In the genomic region with DNA sequence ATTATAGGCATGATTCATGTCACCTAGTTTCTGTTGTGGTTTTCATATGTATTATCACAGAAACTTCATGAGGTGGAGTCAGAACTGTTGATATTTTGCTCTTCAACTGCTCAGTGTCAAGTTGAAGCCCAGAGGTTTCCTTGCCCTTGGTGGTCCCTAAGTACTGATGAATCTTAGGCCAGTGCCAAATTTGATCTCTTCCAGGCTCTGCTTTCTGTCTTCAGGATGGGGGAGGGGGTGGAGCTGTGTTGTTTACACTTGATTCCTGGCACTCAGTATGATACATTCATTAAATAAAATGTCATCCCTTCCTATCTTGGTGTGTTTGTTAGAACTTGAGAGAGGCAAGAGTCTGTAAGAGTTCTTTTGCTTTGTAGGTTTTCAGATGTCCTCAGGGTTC, we compare ENCODE assay signal across 20 mouse cellular contexts. TPM values are rescaled to one million over a fixed set of nuclear protein-coding genes. Genes with fewer than 3 reads are reported as not detected.
DNase-seq lines count a peak whose midpoint lies in the region; ATAC-seq and TF ChIP-seq lines count a peak whose summit lies in the region.
"Had no signal": no experiment of that assay in that cellular context is flagged by ENCODE, and none has a peak within 500 bp of the region (broad histone marks: within the 10 kb centered on the region; RNA-seq: fewer than 3 reads in every experiment).

No protein-coding gene starts in this region.

- H3K27ac ChIP-seq in intestine, embryonic 16.5 days (ENCODE audit: low read length): peak overlapping the region; percentile 34; the same call in 1 of the 2 replicates
- no peak overlapping the region for H3K27ac ChIP-seq in intestine, embryonic 15.5 days
- peak overlapping the region; percentile 42 for H3K27ac ChIP-seq in lung, embryonic 14.5 days (ENCODE audit: low read depth)
- no peak overlapping the region for H3K27ac ChIP-seq in forebrain, embryonic 10.5 days
- H3K27ac ChIP-seq: embryonic facial prominence, embryonic 13.5 days; heart, embryonic 13.5 days had no signal

- peaks cover 8% of the 10 kb centered on the region for H3K36me3 ChIP-seq in intestine, embryonic 16.5 days (ENCODE audit: control insufficient read depth, insufficient read depth, low read length)
- H3K36me3 ChIP-seq in intestine, embryonic 15.5 days: peaks cover 3% of the 10 kb centered on the region; the same call in 1 of the 2 replicates
- peaks cover 35% of the 10 kb centered on the region for H3K36me3 ChIP-seq in lung, embryonic 14.5 days (ENCODE audit: insufficient read depth)
- H3K36me3 ChIP-seq in forebrain, embryonic 10.5 days (replicated peaks): peaks cover 48% of the 10 kb centered on the region

- H3K4me1 ChIP-seq in intestine, embryonic 16.5 days (ENCODE audit: control insufficient read depth, insufficient read depth, low read length): peaks cover 8% of the 10 kb centered on the region; the same call in 1 of the 2 replicates
- H3K4me1 ChIP-seq in intestine, embryonic 15.5 days (replicated peaks): peaks cover 10% of the 10 kb centered on the region
- H3K4me1 ChIP-seq in lung, embryonic 14.5 days (ENCODE audit: insufficient read depth): peaks cover 10% of the 10 kb centered on the region; the same call in 1 of the 2 replicates
- peaks cover 16% of the 10 kb centered on the region for H3K4me1 ChIP-seq in lung, adult 2 months (ENCODE audit: control insufficient read depth, insufficient read depth, low read length)
- H3K4me1 ChIP-seq in forebrain, embryonic 10.5 days: peaks cover 4% of the 10 kb centered on the region

- H3K4me3 ChIP-seq in intestine, embryonic 16.5 days (ENCODE audit: low read length): no peak overlapping the region
- no peak overlapping the region for H3K4me3 ChIP-seq in intestine, embryonic 15.5 days (replicated peaks)
- H3K4me3 ChIP-seq in lung, embryonic 14.5 days (ENCODE audit: low read depth, low read length): no peak overlapping the region
- H3K4me3 ChIP-seq in lung, adult 2 months (replicated peaks; ENCODE audit: extremely low read depth, low read depth, low read length): no peak overlapping the region
- no peak overlapping the region for H3K4me3 ChIP-seq in forebrain, embryonic 10.5 days
- H3K4me3 ChIP-seq: embryonic facial prominence, embryonic 13.5 days; forebrain, embryonic 13.5 days; heart, embryonic 13.5 days had no signal

- H3K9ac ChIP-seq in intestine, embryonic 16.5 days (ENCODE audit: low read depth, low read length): no peak overlapping the region
- H3K9ac ChIP-seq in intestine, embryonic 15.5 days: no peak overlapping the region
- no peak overlapping the region for H3K9ac ChIP-seq in lung, embryonic 14.5 days
- H3K9ac ChIP-seq: embryonic facial prominence, embryonic 13.5 days; forebrain, embryonic 13.5 days; forebrain, postnatal 0 days; heart, embryonic 13.5 days had no signal

- no peak for TF ChIP-seq POLR2A in lung, adult 2 months (IDR thresholded peaks at IDR 0.05; ENCODE audit: borderline replicate concordance, extremely low read depth, low read depth, low read length)

- no peaks in the 10 kb centered on the region for H3K9me3 ChIP-seq in intestine, embryonic 16.5 days (ENCODE audit: control insufficient read depth, low read length)
- no peaks in the 10 kb centered on the region for H3K9me3 ChIP-seq in intestine, embryonic 15.5 days
- no peaks in the 10 kb centered on the region for H3K9me3 ChIP-seq in lung, embryonic 14.5 days (ENCODE audit: low read depth, low read length)
- no peaks in the 10 kb centered on the region for H3K9me3 ChIP-seq in forebrain, embryonic 10.5 days
- H3K9me3 ChIP-seq: embryonic facial prominence, embryonic 13.5 days; forebrain, embryonic 13.5 days; heart, embryonic 13.5 days had no signal

- H3K4me2 ChIP-seq in intestine, embryonic 16.5 days (ENCODE audit: low read depth, low read length): no peak overlapping the region
- H3K4me2 ChIP-seq in intestine, embryonic 15.5 days (replicated peaks): no peak overlapping the region
- no peak overlapping the region for H3K4me2 ChIP-seq in lung, embryonic 14.5 days
- H3K4me2 ChIP-seq: embryonic facial prominence, embryonic 13.5 days; forebrain, embryonic 13.5 days; heart, embryonic 13.5 days had no signal

- no peaks in the 10 kb centered on the region for H3K27me3 ChIP-seq in intestine, embryonic 16.5 days (replicated peaks; ENCODE audit: control insufficient read depth, insufficient read depth, low read length)
- H3K27me3 ChIP-seq in intestine, embryonic 15.5 days (replicated peaks): no peaks in the 10 kb centered on the region
- no peaks in the 10 kb centered on the region for H3K27me3 ChIP-seq in lung, embryonic 14.5 days (ENCODE audit: insufficient read depth, low read length)
- no peaks in the 10 kb centered on the region for H3K27me3 ChIP-seq in forebrain, embryonic 10.5 days (ENCODE audit: poor library complexity, severe bottlenecking)
- H3K27me3 ChIP-seq: embryonic facial prominence, embryonic 13.5 days; forebrain, embryonic 13.5 days; heart, embryonic 13.5 days; Patski had no signal

- no peak for TF ChIP-seq CTCF in lung, embryonic 14.5 days (IDR thresholded peaks at IDR 0.05; ENCODE audit: low read depth)
- TF ChIP-seq CTCF in lung, adult 2 months (IDR thresholded peaks at IDR 0.05; ENCODE audit: insufficient read depth, low read length): no peak

- DNase-seq in lung, embryonic 14.5 days: peak; percentile 68
- DNase-seq in lung, adult 2 months: no peak
- peak; percentile 59 for DNase-seq in lung, postnatal 10 days
- no peak for DNase-seq in lung, adult 18-20 months
- DNase-seq in forebrain, embryonic 10.5 days (ENCODE audit: extremely low spot score, low spot score): no peak
- DNase-seq: adrenal gland, adult 2 months; adrenal gland, postnatal 25 days; cerebellum, adult 18-20 months; cerebellum, adult 9-11 months; cerebellum, postnatal 36 days; forebrain, postnatal 0 days; gastrocnemius, postnatal 25 days; heart, postnatal 36 days had no signal

- no peak for ATAC-seq in intestine, embryonic 16.5 days
- ATAC-seq in intestine, embryonic 15.5 days: no peak
- peak; percentile 24; the same call in 1 of the 2 replicates for ATAC-seq in lung, embryonic 14.5 days (ENCODE audit: insufficient read depth)
- ATAC-seq: activated CD4-positive, CD25-positive, alpha-beta regulatory T cell, adult 4 months; forebrain, embryonic 13.5 days; forebrain, postnatal 0 days; Patski had no signal

RNA-seq across cellular contexts. Expression of a gene that starts 34.4 kb away (rescaled TPM):
- 23.9 and 25.2 TPM in 2 replicates for polyA plus RNA-seq in intestine, embryonic 16.5 days (2015; fragmentation: Nextera tagmentation; extraction: Ambion mirVana)
- 54.9 and 56.2 TPM in 2 replicates for polyA plus RNA-seq in intestine, embryonic 15.5 days (2015; fragmentation: Nextera tagmentation; extraction: Ambion mirVana)
- 128 and 145 TPM in 2 replicates for polyA plus RNA-seq in lung, embryonic 14.5 days (2014; fragmentation: Nextera tagmentation; extraction: Ambion mirVana)
- polyA plus RNA-seq in lung, adult 2 months (2012; rRNA removed): 164 and 239 TPM in 2 replicates
- polyA plus RNA-seq in forebrain, embryonic 10.5 days (2016; fragmentation: Nextera tagmentation; extraction: Ambion mirVana): 24.8 and 28.3 TPM in 2 replicates

Comparison
In these comparisons a context has a peak if more than half of its experiments do, and no peak if none do; other contexts are left out.
1. H3K27ac ChIP-seq: peak in intestine, embryonic 16.5 days (single experiment) and lung, embryonic 14.5 days (single experiment); none in intestine, embryonic 15.5 days (single experiment) and forebrain, embryonic 10.5 days (single experiment).
2. DNase-seq: peak in lung, embryonic 14.5 days (single experiment) and lung, postnatal 10 days (single experiment); none in lung, adult 2 months (single experiment), lung, adult 18-20 months (0 of 2) and forebrain, embryonic 10.5 days (single experiment).